Mouse (Mus musculus): Measurements from ENCODE around the gene Tenm2. TPM values are rescaled to one million over a fixed set of nuclear protein-coding genes. Genes with fewer than 3 reads are reported as not detected.

The Tenm2 gene
- polyA plus RNA-seq, 1 experiment from 2014 or later: 1.8 TPM

- no peak for DNase-seq (ENCODE audit: extremely low spot score, low spot score)
- H3K27ac ChIP-seq: no peak overlapping the region
- WGBS: 54% methylated on average over 6 of the region's 6 CpGs
- H3K9me3 ChIP-seq: no peaks in the 10 kb centered on the region
- no peaks in the 10 kb centered on the region for H3K36me3 ChIP-seq (replicated peaks)
- peaks cover 3% of the 10 kb centered on the region; the same call in 1 of the 2 replicates for H3K4me1 ChIP-seq
- H3K27me3 ChIP-seq (ENCODE audit: poor library complexity, severe bottlenecking): no peaks in the 10 kb centered on the region
- no peak overlapping the region for H3K4me3 ChIP-seq
Observed at GRCm38 (mm10) chr11:36292206-36292605, 943.6 kb downstream of the Tenm2 start.

- Histone ChIP-seq H3K4me3 (no peak overlapping the region), H3K36me3 (replicated peaks) (no peaks in the 10 kb centered on the region), H3K27ac (no peak overlapping the region), H3K9me3 (no peaks in the 10 kb centered on the region), H3K4me1 (no peaks in the 10 kb centered on the region), H3K27me3 (ENCODE audit: poor library complexity, severe bottlenecking) (no peaks in the 10 kb centered on the region)
- 90% methylated on average over 6 of the region's 6 CpGs for WGBS
- no peak for DNase-seq (ENCODE audit: extremely low spot score, low spot score)
Observed at GRCm38 (mm10) chr11:36286246-36286645, 949.5 kb downstream of the Tenm2 start.

DNA sequence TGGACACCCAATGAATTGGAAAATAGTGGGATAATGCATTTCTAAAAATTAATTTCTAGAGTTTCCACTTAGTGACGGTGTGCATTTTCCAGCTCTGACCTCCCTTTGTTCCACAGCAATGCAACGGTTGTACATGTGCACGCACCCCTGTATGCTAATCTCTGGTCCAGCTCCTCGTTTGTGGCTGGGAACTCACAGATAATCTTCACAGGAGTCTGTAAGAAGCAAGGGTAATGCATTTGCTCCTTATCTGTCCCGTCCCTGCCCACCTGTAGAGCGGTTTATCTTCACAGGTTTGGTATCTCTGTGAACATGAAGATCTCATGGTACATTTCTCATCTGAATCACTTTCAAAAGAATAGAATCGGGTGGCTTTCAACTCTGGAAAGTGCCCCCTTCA, 955.2 kb downstream of the Tenm2 start:
- Histone ChIP-seq H3K27me3 (ENCODE audit: poor library complexity, severe bottlenecking) (no peaks in the 10 kb centered on the region), H3K27ac (no peak overlapping the region), H3K9me3 (no peaks in the 10 kb centered on the region), H3K4me3 (no peak overlapping the region), H3K4me1 (peaks cover 19% of the 10 kb centered on the region), H3K36me3 (replicated peaks) (no peaks in the 10 kb centered on the region)
- DNase-seq (ENCODE audit: extremely low spot score, low spot score): no peak
- WGBS: 72% methylated on average over 7 of the region's 7 CpGs

DNA sequence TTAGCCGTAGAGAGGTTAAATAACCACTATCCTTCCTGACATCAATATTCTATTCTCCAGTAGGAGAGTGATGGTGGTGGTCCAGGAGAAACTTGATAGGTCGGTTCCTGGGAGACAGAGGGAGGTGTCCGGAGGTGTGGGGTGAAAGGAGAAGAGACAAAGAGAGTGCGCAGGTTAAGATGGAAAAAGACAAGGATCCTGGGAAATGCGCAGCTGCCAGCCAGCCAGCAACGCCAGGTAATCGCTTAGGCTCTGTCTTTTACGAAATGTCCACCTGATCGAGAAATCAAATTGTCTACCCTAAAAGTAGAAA, 957.9 kb downstream of the Tenm2 start:
- WGBS: 91% methylated on average over 9 of the region's 9 CpGs

GRCm38 (mm10) chr11:36277192-36277902, 958.4 kb downstream of the Tenm2 start:
- Histone ChIP-seq H3K36me3 (replicated peaks) (no peaks in the 10 kb centered on the region), H3K9me3 (no peaks in the 10 kb centered on the region), H3K27ac (no peak overlapping the region), H3K4me3 (no peak overlapping the region), H3K27me3 (ENCODE audit: poor library complexity, severe bottlenecking) (no peaks in the 10 kb centered on the region), H3K4me1 (peaks cover 20% of the 10 kb centered on the region)
- WGBS: 80% methylated on average over 20 of the region's 20 CpGs
- no peak for DNase-seq (ENCODE audit: extremely low spot score, low spot score)

More for the DNA sequence above, 957.9 kb downstream of the Tenm2 start:
- no peaks in the 10 kb centered on the region for H3K27me3 ChIP-seq (ENCODE audit: poor library complexity, severe bottlenecking)
- no peaks in the 10 kb centered on the region for H3K36me3 ChIP-seq (replicated peaks)
- DNase-seq (ENCODE audit: extremely low spot score, low spot score): no peak
- H3K27ac ChIP-seq: no peak overlapping the region
- no peak overlapping the region for H3K4me3 ChIP-seq
- H3K4me1 ChIP-seq: peaks cover 20% of the 10 kb centered on the region
- H3K9me3 ChIP-seq: no peaks in the 10 kb centered on the region

DNA sequence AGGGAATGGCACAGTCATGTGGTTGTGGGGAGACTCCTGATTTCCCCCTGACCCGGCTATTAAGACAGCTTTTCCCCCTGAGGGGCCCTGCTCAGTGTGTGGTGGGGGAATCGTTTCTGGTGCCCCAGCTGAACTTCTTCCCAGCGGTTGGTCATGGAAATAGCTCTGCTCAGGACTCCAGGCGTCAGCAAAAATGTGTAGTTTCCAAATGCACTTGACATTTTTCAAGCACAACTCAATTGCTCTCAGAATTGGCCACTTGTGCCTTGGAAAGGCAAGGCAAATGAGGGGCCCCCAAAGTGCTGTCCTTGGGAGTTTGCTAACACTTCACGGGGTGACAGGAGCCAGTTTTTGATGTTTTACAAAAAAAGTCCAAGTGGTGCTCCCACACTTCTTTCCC, 959.7 kb downstream of the Tenm2 start:
- H3K27me3 ChIP-seq (ENCODE audit: poor library complexity, severe bottlenecking): no peaks in the 10 kb centered on the region
- H3K27ac ChIP-seq: no peak overlapping the region
- H3K9me3 ChIP-seq: no peaks in the 10 kb centered on the region
- no peak for DNase-seq (ENCODE audit: extremely low spot score, low spot score)
- no peak overlapping the region for H3K4me3 ChIP-seq
- peaks cover 24% of the 10 kb centered on the region for H3K4me1 ChIP-seq
- 30% methylated on average over 5 of the region's 5 CpGs for WGBS
- no peaks in the 10 kb centered on the region for H3K36me3 ChIP-seq (replicated peaks)

GRCm38 (mm10) chr11:36272149-36272548, 963.6 kb downstream of the Tenm2 start:
- no peak overlapping the region for H3K4me3 ChIP-seq
- peaks cover 21% of the 10 kb centered on the region for H3K4me1 ChIP-seq
- no peak overlapping the region for H3K27ac ChIP-seq
- no peaks in the 10 kb centered on the region for H3K36me3 ChIP-seq (replicated peaks)
- WGBS: 77% methylated on average over 2 of the region's 2 CpGs
- H3K27me3 ChIP-seq (ENCODE audit: poor library complexity, severe bottlenecking): no peaks in the 10 kb centered on the region
- no peak for DNase-seq (ENCODE audit: extremely low spot score, low spot score)
- H3K9me3 ChIP-seq: no peaks in the 10 kb centered on the region

DNA sequence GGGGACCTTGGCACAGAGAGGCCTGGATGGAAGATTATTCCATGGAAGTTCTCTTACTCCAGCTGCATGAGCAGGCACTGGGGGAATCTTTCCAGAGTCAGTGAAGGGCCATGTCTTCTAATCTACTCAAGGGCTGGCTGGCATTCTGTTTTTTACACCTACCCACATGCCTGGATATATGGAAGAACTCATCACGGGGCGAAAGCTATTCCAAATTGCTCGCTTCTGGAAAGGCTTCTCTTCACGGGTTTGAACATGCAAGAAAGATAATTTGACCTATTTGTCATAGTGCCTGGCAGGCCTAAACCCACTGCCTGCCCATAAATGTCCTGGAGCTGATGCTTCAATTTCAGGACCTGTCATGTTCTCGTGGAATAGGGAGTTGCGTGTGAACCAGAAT, 965.8 kb downstream of the Tenm2 start:
- Histone ChIP-seq H3K4me3 (no peak overlapping the region), H3K4me1 (peaks cover 4% of the 10 kb centered on the region; the same call in 1 of the 2 replicates), H3K36me3 (replicated peaks) (no peaks in the 10 kb centered on the region), H3K27ac (no peak overlapping the region), H3K9me3 (no peaks in the 10 kb centered on the region), H3K27me3 (ENCODE audit: poor library complexity, severe bottlenecking) (no peaks in the 10 kb centered on the region)
- no peak for DNase-seq (ENCODE audit: extremely low spot score, low spot score)
- 95% methylated on average over 6 of the region's 6 CpGs for WGBS

- DNase-seq (ENCODE audit: extremely low spot score, low spot score): no peak
- H3K27ac ChIP-seq: no peak overlapping the region
- WGBS: 91% methylated on average over 17 of the region's 17 CpGs
- H3K9me3 ChIP-seq: no peaks in the 10 kb centered on the region
- H3K36me3 ChIP-seq (replicated peaks): no peaks in the 10 kb centered on the region
- H3K4me1 ChIP-seq: peaks cover 13% of the 10 kb centered on the region
- H3K4me3 ChIP-seq: no peak overlapping the region
- H3K27me3 ChIP-seq (ENCODE audit: poor library complexity, severe bottlenecking): no peaks in the 10 kb centered on the region
Observed at GRCm38 (mm10) chr11:36264776-36265466, 970.8 kb downstream of the Tenm2 start.

- Histone ChIP-seq H3K4me1 (peaks cover 17% of the 10 kb centered on the region), H3K9me3 (no peaks in the 10 kb centered on the region), H3K27me3 (ENCODE audit: poor library complexity, severe bottlenecking) (no peaks in the 10 kb centered on the region), H3K36me3 (replicated peaks) (no peaks in the 10 kb centered on the region), H3K4me3 (no peak overlapping the region), H3K27ac (no peak overlapping the region)
- DNase-seq (ENCODE audit: extremely low spot score, low spot score): no peak
- WGBS: 66% methylated on average over 10 of the region's 10 CpGs
Observed at GRCm38 (mm10) chr11:36263840-36264239, 971.9 kb downstream of the Tenm2 start.

- Histone ChIP-seq H3K4me1 (peaks cover 13% of the 10 kb centered on the region), H3K4me3 (no peak overlapping the region), H3K27ac (no peak overlapping the region), H3K36me3 (replicated peaks) (no peaks in the 10 kb centered on the region), H3K9me3 (peaks cover 5% of the 10 kb centered on the region; the same call in 1 of the 2 replicates), H3K27me3 (ENCODE audit: poor library complexity, severe bottlenecking) (no peaks in the 10 kb centered on the region)
- DNase-seq (ENCODE audit: extremely low spot score, low spot score): no peak
- 80% methylated on average over 5 of the region's 5 CpGs for WGBS
Observed at GRCm38 (mm10) chr11:36257187-36257586, 978.6 kb downstream of the Tenm2 start.

- Histone ChIP-seq H3K36me3 (replicated peaks) (no peaks in the 10 kb centered on the region), H3K4me3 (no peak overlapping the region), H3K4me1 (peaks cover 18% of the 10 kb centered on the region), H3K9me3 (peaks cover 5% of the 10 kb centered on the region; the same call in 1 of the 2 replicates), H3K27ac (no peak overlapping the region), H3K27me3 (ENCODE audit: poor library complexity, severe bottlenecking) (no peaks in the 10 kb centered on the region)
- no peak for DNase-seq (ENCODE audit: extremely low spot score, low spot score)
- WGBS: 79% methylated on average over 5 of the region's 5 CpGs
Observed at GRCm38 (mm10) chr11:36256747-36257146, 979.0 kb downstream of the Tenm2 start.

GRCm38 (mm10) chr11:36254019-36254418, 981.7 kb downstream of the Tenm2 start:
- no peak for DNase-seq (ENCODE audit: extremely low spot score, low spot score)
- H3K9me3 ChIP-seq: peaks cover 5% of the 10 kb centered on the region; the same call in 1 of the 2 replicates
- peaks cover 7% of the 10 kb centered on the region for H3K27me3 ChIP-seq (ENCODE audit: poor library complexity, severe bottlenecking)
- no peaks in the 10 kb centered on the region for H3K36me3 ChIP-seq (replicated peaks)
- 87% methylated on average over 2 of the region's 2 CpGs for WGBS
- peaks cover 30% of the 10 kb centered on the region for H3K4me1 ChIP-seq
- H3K4me3 ChIP-seq: no peak overlapping the region
- no peak overlapping the region for H3K27ac ChIP-seq

Data from forebrain, embryonic 10.5 days (tissue).